Mouse (Mus musculus) thymus, postnatal 14 days (tissue): ENCODE measurements around the gene Galt.
"Not testable (repeated sequence)": the region's sequence is repeated elsewhere in the genome, so short reads cannot be mapped to it uniquely, and the experiment has no call there.

Experiments used
- DNase-seq: peaks from one replicate; pipeline ENCODE4 v3.0.0; 2021

The Galt gene

DNA sequence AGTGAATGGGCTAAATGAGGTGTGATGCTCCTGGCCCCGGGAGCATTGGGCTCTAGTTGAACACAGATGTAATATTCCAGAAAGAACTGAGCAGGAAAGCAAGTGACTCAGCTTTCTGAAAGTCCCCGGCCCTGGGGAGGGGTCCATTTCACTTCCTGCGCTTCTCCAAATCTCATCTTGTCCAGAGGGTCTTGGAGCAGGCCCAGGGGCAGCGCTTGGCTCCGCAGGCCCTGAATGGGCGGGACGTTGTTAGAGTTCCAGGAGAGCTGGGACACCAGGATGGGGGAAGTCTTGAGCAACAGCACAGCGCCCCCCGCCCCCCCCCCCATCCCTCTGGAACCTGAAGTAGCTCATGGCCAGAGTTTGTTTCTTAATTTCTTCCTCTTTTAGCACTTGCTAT is 26.2 kb downstream of the Galt start:
- DNase-seq, result not testable (repeated sequence)

DNA sequence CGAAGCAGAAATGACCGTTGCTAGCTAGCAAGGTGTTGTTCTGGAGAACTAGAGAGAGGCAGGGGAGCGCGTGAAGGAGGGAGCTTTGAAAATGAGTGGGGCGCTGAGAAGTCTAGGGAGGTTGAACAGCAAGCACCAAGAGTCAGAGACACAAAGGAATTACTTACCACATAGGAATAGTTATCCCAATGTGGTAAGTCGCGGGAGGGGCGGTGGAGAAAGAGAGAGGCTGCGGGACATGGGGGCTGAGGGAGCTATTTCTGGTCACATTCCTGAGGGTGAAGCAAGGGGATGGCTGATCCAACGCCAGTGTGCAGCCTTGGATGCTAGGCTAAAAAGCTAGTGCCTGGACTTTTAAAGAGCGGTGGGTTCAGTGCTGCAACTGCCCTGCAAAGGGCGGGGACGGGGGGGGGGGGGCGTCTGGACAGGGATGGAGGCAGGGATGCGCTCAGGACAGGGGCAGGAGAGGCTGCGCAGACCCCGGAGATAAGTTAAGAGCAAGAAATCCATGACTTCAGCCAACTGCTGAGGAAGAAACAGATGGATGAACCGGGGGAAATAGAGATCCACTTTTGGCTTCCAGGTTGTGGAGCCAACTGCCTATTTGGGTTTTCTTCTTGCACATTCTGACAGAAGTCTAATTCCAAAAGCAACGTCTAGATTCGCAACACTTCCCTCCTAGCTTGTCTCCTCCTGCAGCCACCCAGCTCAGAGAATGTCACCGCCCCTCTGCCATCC is 26.9 kb downstream of the Galt start:
- DNase-seq, result not testable (repeated sequence)

DNA sequence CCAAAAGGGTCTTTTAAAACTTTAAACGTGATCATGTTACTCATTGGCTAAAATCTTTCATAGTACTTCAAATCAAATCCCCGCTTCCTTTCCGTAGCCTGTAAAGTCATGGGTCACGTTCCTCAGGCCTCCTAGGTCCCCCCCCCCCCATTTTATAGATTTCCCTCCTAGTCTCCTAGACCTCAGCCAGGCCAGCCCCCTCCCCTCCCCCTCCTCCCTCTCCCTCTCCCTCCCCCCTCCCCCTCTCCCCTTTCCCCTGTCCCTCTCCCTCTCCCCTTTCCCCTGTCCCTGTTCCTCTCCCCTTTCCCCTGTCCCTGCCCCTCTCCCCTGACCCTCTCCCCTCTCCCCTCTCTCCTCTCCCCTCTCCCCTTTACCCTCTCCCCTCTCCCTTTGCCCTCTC is 27.7 kb downstream of the Galt start:
- not testable (repeated sequence) for DNase-seq

DNA sequence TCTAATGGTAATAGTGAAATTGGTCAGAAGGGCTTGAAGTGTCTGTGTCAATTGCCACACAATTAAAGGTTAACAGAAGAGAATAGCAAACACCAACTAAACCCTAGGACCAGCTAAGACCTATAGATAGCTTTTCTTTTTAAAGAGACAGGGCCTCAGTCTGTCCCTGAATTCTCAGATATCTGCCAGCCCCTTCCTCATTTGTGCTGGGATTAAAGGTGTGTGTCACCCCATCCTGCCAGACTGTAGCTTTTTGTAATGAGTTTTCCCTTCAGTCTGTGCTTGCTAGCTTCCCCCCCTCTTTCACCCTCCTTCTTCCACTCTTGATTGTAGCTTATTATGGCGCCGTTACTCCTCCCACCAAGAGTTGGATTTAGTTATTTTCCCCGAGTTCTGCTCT is 28.2 kb downstream of the Galt start:
- not testable (repeated sequence) for DNase-seq
